Mouse (Mus musculus) cerebellum, postnatal 25 days (tissue): ENCODE measurements around the gene Kbtbd2.

Experiments
- DNase-seq, 2 experiments: peaks; one replicate each; pipeline ENCODE4 v3.0.0; 2021; ENCODE audit warnings: mixed read lengths in 2 of 2

The Kbtbd2 gene

GRCm38 (mm10) chr6:56783561-56784272, 13.9 kb downstream of the Kbtbd2 start:
- no peak for DNase-seq

GRCm38 (mm10) chr6:56779636-56780035, 18.0 kb downstream of the Kbtbd2 start:
- DNase-seq: no peak

GRCm38 (mm10) chr6:56775816-56776215, 21.8 kb downstream of the Kbtbd2 start:
- no peak for DNase-seq

GRCm38 (mm10) chr6:56765696-56766095, 31.9 kb downstream of the Kbtbd2 start:
- DNase-seq: no peak

GRCm38 (mm10) chr6:56765265-56765664, 32.3 kb downstream of the Kbtbd2 start:
- no peak for DNase-seq

GRCm38 (mm10) chr6:56759324-56759723, 38.3 kb downstream of the Kbtbd2 start:
- no peak for DNase-seq

GRCm38 (mm10) chr6:56756117-56756516, 41.5 kb downstream of the Kbtbd2 start:
- no peak for DNase-seq

- DNase-seq: no peak
These were observed 43.9 kb downstream of the Kbtbd2 start for GRCm38 (mm10) chr6:56753719-56754118.

GRCm38 (mm10) chr6:56745950-56746543, 51.6 kb downstream of the Kbtbd2 start:
- DNase-seq: no peak

- peak in 1 of 2 experiments; percentile 20 for DNase-seq
These were observed 65.1 kb downstream of the Kbtbd2 start for GRCm38 (mm10) chr6:56732545-56732944.
